Mouse (Mus musculus) bone marrow macrophage, adult 2 months (primary cell): Measurements from ENCODE around the gene Taar6.

Experiments
- CTCF ChIP-seq: IDR thresholded peaks from 2 replicates; pipeline ENCODE4 v1.5.1; 2012; ENCODE audit warnings: low read depth, mild to moderate bottlenecking, low read length, moderate library complexity
- POLR2A ChIP-seq: IDR thresholded peaks from 2 replicates; pipeline ENCODE4 v1.6.1; 2012; ENCODE audit warnings: mild to moderate bottlenecking, low read depth, low read length, borderline replicate concordance

- no peak for TF ChIP-seq CTCF
- TF ChIP-seq POLR2A: no peak
Measured at GRCm38 (mm10) chr10:23949508-23950005, 35.9 kb downstream of the Taar6 start, which contains the start of gene Taar3.
